Mouse (Mus musculus): ENCODE data around the gene Cdipt. TPM values are rescaled to one million over a fixed set of nuclear protein-coding genes. Genes with fewer than 3 reads are reported as not detected.

Cdipt gene
- total and polyA plus RNA-seq, 2 experiments from 2014 or later, result 142 to 244 TPM

- no peaks in the 10 kb centered on the region for H3K4me1 ChIP-seq (ENCODE audit: insufficient read depth, low read length)
- H3K4me2 ChIP-seq (ENCODE audit: low read depth, low read length, poor library complexity, severe bottlenecking), result no peak overlapping the region
- peaks cover 40% of the 10 kb centered on the region for H3K36me3 ChIP-seq (ENCODE audit: insufficient read depth, low read length)
- no peak overlapping the region for H3K4me3 ChIP-seq (ENCODE audit: low read depth, low read length)
- no peak for TF ChIP-seq CTCF (IDR thresholded peaks at IDR 0.05)
- ATAC-seq (ENCODE audit: low FRiP score) (no peak), DNase-seq (ENCODE audit: low spot score) (no peak)
- no peaks in the 10 kb centered on the region for H3K27me3 ChIP-seq (ENCODE audit: insufficient read depth, low read length)
- no peak overlapping the region for H3K9ac ChIP-seq (replicated peaks; ENCODE audit: low read length, poor library complexity, severe bottlenecking)
- WGBS, result 47% methylated on average over 5 of the region's 5 CpGs
- no peaks in the 10 kb centered on the region for H3K9me3 ChIP-seq (ENCODE audit: low read length)
- H3K27ac ChIP-seq (ENCODE audit: low read depth, low read length), result no peak overlapping the region
These were observed 33.9 kb upstream of the Cdipt start for GRCm38 (mm10) chr7:126941801-126942200.

DNA sequence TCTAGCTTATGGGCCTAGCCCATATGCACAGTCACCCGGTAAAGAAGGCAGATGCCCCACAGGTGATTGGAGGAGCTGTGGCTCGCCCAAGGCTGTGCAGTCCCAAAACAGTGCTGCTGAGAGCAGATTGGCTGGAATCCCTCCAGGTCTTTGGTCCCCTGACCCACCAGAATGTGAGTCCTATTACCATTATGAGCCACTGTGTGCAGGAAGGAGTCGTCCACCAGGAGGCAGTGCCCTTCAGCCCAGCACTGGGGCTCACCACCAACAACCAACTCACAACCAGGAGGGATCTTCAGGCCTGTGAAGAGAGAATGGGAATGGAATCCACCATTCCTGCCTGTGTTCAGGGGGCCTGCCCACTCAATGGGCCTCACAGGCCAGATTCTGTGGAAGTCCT is 29.2 kb upstream of the Cdipt start:
- Histone ChIP-seq H3K27ac (ENCODE audit: low read depth, low read length) (no peak overlapping the region), H3K4me2 (ENCODE audit: low read depth, low read length, poor library complexity, severe bottlenecking) (no peak overlapping the region; the same call in 1 of the 2 replicates), H3K36me3 (ENCODE audit: insufficient read depth, low read length) (peaks cover 28% of the 10 kb centered on the region), H3K27me3 (ENCODE audit: insufficient read depth, low read length) (no peaks in the 10 kb centered on the region), H3K9me3 (ENCODE audit: low read length) (no peaks in the 10 kb centered on the region), H3K4me3 (ENCODE audit: low read depth, low read length) (no peak overlapping the region), H3K4me1 (ENCODE audit: insufficient read depth, low read length) (peaks cover 8% of the 10 kb centered on the region; the same call in 1 of the 2 replicates), H3K9ac (replicated peaks; ENCODE audit: low read length, poor library complexity, severe bottlenecking) (no peak overlapping the region)
- peak; percentile 46 for DNase-seq (ENCODE audit: low spot score)
- peak; percentile 72 for TF ChIP-seq CTCF (IDR thresholded peaks at IDR 0.05)
- 39% methylated on average over 3 of the region's 3 CpGs for WGBS
- ATAC-seq (ENCODE audit: low FRiP score), result no peak

DNA sequence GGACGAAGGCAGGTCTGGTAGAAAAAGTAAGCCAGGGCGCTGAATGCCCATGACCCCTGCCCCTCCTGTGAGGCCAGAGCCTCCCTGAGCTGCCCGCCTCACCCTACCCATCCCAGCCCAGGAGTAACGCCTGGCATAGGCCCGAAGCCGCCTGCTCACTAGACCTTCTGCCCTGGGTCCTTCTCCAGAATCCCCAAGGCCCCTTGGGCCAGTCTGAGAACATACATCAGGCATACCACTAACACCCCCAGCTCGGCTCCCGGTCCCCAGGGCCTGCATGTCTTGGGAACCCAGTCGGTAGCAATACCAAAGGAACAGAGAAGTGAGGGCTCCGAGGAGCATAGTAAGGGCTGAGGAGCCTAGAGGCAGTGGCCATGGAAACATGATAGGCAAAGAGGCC is 27.1 kb upstream of the Cdipt start:
- ATAC-seq (ENCODE audit: low FRiP score) (no peak), DNase-seq (ENCODE audit: low spot score) (no peak)
- H3K4me1 ChIP-seq (ENCODE audit: insufficient read depth, low read length), result peaks cover 19% of the 10 kb centered on the region
- peak overlapping the region; percentile 63 for H3K4me3 ChIP-seq (ENCODE audit: low read depth, low read length)
- H3K4me2 ChIP-seq (ENCODE audit: low read depth, low read length, poor library complexity, severe bottlenecking), result peak overlapping the region; percentile 95
- H3K9me3 ChIP-seq (ENCODE audit: low read length), result no peaks in the 10 kb centered on the region
- H3K36me3 ChIP-seq (ENCODE audit: insufficient read depth, low read length), result peaks cover 26% of the 10 kb centered on the region
- H3K27me3 ChIP-seq (ENCODE audit: insufficient read depth, low read length), result no peaks in the 10 kb centered on the region
- peak overlapping the region; percentile 86 for H3K9ac ChIP-seq (replicated peaks; ENCODE audit: low read length, poor library complexity, severe bottlenecking)
- TF ChIP-seq CTCF (IDR thresholded peaks at IDR 0.05), result no peak
- H3K27ac ChIP-seq (ENCODE audit: low read depth, low read length), result peak overlapping the region; percentile 95
- WGBS, result 69% methylated on average over 10 of the region's 10 CpGs

DNA sequence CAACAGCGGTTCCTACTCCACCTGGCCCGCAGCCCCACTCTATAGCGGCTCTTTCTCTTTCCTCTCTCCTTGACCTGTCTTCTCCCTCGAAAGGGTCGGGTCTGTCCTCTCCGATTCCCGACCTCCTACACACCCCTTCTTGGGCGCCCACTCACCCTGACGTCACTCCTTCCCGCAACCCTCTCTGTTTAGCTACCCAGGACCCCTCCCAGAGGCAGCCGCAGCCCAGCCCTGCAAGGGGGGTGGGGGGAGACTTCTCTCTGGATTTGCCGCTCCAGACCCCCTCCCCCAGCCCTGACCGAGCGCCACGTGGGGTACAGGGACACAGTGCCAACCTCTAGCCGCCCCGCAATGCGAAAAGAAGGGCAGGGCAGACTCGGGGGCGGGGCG is 26.3 kb upstream of the Cdipt start, which contains the start of gene Asphd1:
Asphd1 (minus strand) TSS at position 180 of the 390 bp plus-strand sequence.
- Histone ChIP-seq H3K4me3 (ENCODE audit: low read depth, low read length) (peak within 1 kb of the TSS; percentile 63), H3K27me3 (ENCODE audit: insufficient read depth, low read length) (no peaks in the 10 kb centered on the region), H3K9me3 (ENCODE audit: low read length) (no peaks in the 10 kb centered on the region), H3K4me2 (ENCODE audit: low read depth, low read length, poor library complexity, severe bottlenecking) (peak within 1 kb of the TSS; percentile 95), H3K4me1 (ENCODE audit: insufficient read depth, low read length) (peaks cover 19% of the 10 kb centered on the region), H3K36me3 (ENCODE audit: insufficient read depth, low read length) (peaks cover 25% of the 10 kb centered on the region), H3K27ac (ENCODE audit: low read depth, low read length) (peak within 1 kb of the TSS; percentile 95), H3K9ac (replicated peaks; ENCODE audit: low read length, poor library complexity, severe bottlenecking) (peak within 1 kb of the TSS; percentile 86)
- no peak for TF ChIP-seq CTCF (IDR thresholded peaks at IDR 0.05)
- peak; percentile 70 for ATAC-seq (ENCODE audit: low FRiP score)
- DNase-seq (ENCODE audit: low spot score), result peak; percentile 75
- under 1% methylated on average over 20 of the region's 21 CpGs for WGBS

DNA sequence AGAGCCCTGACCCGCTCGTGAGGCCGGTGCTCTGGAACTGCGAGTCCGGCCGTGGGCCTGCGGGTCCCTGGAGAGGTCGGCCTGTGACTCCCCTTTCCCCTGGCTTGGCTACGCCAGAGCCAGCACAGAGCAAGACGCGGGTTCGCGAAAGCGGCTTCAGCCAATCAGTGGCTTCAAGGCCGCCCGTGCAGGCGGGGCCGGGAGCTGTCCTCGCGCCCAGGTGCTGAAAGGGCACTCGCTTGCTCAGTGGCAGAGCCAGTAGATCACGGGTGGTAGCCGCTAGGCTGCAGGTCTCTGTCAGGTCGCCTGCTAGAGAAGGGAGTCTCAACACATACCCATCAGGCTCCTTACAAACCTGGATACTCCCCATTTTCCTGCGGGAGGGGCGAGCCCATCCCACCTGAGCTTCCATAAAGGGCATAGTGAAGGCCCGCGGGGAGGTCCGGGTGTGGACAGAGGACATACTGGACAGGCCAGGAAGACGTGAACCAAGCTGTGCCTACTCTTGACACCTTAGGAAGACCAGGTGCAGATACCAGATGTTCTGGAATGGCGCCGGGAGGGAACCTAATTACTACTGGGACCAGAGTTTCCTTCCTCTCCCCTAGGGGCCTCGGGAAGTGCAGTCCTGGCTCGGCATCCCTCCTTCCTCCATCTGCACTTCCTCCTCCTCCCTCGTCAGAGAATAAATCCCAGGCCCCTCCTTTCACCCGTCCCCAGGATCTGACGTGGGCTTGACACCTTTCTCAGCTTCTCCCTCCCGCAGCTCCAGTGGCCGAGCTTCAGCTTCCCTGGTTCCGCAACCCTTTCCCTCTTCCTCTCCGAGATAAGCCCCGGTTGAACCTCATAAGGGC is 25.7 kb upstream of the Cdipt start, which contains the start of gene Sez6l2:
Sez6l2 (plus strand) TSS at position 771 of the 854 bp plus-strand sequence.
- H3K36me3 ChIP-seq (ENCODE audit: insufficient read depth, low read length), result peaks cover 19% of the 10 kb centered on the region
- H3K4me3 ChIP-seq (ENCODE audit: low read depth, low read length), result peak within 1 kb of the TSS; percentile 63
- peak within 1 kb of the TSS; percentile 95 for H3K4me2 ChIP-seq (ENCODE audit: low read depth, low read length, poor library complexity, severe bottlenecking)
- no peaks in the 10 kb centered on the region for H3K27me3 ChIP-seq (ENCODE audit: insufficient read depth, low read length)
- DNase-seq (ENCODE audit: low spot score) (peak; percentile 91), ATAC-seq (ENCODE audit: low FRiP score) (peak; percentile 91)
- H3K9ac ChIP-seq (replicated peaks; ENCODE audit: low read length, poor library complexity, severe bottlenecking), result peak within 1 kb of the TSS; percentile 86
- H3K27ac ChIP-seq (ENCODE audit: low read depth, low read length), result peak within 1 kb of the TSS; percentile 95
- peaks cover 19% of the 10 kb centered on the region for H3K4me1 ChIP-seq (ENCODE audit: insufficient read depth, low read length)
- WGBS, result under 1% methylated on average over 40 of the region's 42 CpGs
- TF ChIP-seq CTCF (IDR thresholded peaks at IDR 0.05), result no peak
- no peaks in the 10 kb centered on the region for H3K9me3 ChIP-seq (ENCODE audit: low read length)
